Mouse (Mus musculus) embryonic facial prominence, embryonic 12.5 days (tissue): ENCODE results near the gene Kif16b. TPM values are rescaled to one million over a fixed set of nuclear protein-coding genes. Genes with fewer than 3 reads are reported as not detected.

Source experiments
- polyA plus RNA-seq: library from polyadenylated mRNA; unstranded; fragments of >200 nt; fragmentation: Nextera tagmentation; extraction: Ambion mirVana; gene quantifications from 2 replicates; pipeline ENCODE4 v1.2.1, GENCODE M21; 2016

Kif16b gene
- polyA plus RNA-seq, 1 experiment from 2014 or later: 11.3 TPM

Other genes with a start within 250 kb of the Kif16b start
- gene Snrpb2, start 161.5 kb upstream of the Kif16b start, polyA plus RNA-seq: 92.7 and 105 TPM in 2 replicates
- gene Otor, start 176.9 kb upstream of the Kif16b start, polyA plus RNA-seq: 22.4 and 33.3 TPM in 2 replicates